Mouse (Mus musculus): Measurements from ENCODE around the gene Nfe2.

Nfe2 gene

DNA sequence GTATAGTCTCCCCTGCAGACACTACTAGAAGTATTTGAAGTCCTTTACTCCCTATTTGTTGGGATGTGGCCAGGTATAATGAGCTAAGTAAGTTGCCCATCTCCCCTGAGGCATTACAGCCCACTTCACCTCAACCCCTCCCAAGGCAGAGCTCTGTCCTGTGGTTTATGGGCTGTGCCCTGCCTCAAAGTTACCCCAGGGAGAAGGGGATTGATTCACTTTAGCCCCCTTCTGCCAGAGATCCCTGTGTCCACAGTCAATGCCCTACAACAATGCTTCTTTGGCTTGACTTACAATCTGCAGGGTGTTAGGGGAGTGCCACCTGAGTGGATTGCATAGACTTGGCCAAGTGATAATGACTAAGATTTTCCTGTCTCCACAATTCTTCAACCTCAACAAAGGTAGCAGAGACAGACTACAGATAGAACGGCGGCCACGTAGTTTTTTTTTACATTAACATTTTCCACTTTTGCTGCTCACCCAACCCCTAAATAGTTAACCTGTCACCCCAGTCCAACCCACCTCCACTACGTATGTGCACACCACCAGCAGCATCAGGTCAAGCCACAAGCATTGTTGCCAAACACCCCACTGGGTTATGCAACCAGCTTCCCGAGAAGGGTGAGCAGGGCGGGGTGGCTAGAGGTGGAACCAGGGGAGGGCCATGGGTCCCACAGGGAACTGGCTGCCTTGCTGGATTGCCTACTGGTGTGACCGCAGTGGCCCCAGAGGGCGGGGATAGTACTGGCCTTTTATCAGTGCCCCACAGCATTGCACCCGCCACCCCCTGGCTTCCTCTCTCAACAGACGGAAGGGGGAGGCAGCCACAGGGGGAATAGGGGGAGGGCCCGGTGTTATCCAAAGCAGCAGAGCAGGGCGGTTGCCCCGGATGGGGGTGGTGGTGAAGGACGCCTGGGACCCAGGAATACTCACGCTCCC lies at the start of gene Nfe2:
TSS of gene Nfe2 (minus strand) at position 614 of the 939 bp plus-strand sequence.
- DNase-seq (ENCODE audit: low read depth, low spot score): no peak

GRCm38 (mm10) chr15:103307125-103307524 lies 48.9 kb upstream of the Nfe2 start:
- DNase-seq (ENCODE audit: low read depth, low spot score): peak; percentile 87

GRCm38 (mm10) chr15:103305792-103306645 lies 47.8 kb upstream of the Nfe2 start:
- no peak for DNase-seq (ENCODE audit: low read depth, low spot score)

DNA sequence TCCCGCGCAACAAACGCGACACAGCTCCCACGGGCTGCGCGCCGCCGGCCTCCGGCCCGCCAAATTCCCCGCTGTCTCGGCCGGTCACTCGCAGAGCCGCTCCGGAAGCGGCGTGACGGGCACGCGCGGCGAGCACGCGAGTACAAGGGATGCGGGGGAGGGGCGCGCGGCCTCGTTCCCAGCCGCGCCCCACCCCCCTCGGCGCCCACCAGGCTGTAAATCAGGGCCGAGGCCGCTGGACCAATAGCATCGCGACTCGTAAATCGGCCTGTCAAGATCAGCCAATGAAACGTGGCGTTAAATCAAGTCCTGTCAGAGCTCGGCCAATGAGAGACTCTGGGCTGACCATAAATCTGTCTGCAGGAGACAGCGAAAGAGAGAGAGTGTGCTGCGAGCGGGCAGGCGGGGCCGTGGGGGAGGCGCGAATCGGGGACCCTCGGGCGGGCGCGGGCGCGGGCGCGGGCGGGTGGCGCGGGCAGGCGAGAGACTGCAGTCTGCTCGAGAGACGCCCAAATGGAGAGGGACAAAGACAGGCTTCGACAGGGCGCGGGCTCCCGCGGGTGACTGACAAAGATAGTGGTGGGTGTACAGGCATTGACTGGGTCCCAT lies 47.0 kb upstream of the Nfe2 start:
- DNase-seq (ENCODE audit: low read depth, low spot score): peak; percentile 99

- DNase-seq (ENCODE audit: low read depth, low spot score): no peak
Measured at GRCm38 (mm10) chr15:103304616-103304969, 46.4 kb upstream of the Nfe2 start.

DNA sequence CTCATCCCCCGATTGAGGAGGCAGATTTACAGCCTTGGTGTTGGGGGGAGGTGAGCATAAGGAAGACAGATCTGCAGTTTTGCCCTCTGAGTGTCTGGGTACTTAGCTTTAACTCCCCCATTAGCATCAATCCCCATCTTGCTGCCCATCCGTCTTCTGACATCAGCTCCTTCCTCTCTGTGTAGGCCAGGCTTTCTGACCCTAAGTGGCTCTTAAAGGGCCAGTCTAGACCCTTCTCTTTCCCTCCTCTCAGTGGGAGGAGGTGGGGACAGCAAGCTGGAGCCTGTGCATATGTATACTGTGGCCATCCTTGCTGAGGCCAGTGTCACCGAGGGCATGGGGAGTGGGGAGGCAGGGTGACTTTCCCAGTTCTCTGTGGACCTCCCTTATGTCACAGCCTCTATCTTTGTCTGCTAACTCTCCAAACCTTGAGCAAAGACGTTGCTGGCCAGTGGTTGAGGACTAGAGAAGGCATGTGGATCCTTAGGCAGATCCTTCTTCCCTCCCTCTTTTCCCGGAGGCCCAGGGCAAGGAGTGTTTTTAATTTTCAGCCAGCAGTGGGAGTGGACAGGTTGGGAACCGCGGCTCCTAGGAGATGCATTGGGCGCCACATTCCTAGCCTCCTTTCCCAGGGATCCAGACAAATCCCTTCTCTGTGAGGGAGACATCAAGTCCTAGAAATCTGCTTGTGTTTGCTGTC lies 45.9 kb upstream of the Nfe2 start:
- no peak for DNase-seq (ENCODE audit: low read depth, low spot score)

DNA sequence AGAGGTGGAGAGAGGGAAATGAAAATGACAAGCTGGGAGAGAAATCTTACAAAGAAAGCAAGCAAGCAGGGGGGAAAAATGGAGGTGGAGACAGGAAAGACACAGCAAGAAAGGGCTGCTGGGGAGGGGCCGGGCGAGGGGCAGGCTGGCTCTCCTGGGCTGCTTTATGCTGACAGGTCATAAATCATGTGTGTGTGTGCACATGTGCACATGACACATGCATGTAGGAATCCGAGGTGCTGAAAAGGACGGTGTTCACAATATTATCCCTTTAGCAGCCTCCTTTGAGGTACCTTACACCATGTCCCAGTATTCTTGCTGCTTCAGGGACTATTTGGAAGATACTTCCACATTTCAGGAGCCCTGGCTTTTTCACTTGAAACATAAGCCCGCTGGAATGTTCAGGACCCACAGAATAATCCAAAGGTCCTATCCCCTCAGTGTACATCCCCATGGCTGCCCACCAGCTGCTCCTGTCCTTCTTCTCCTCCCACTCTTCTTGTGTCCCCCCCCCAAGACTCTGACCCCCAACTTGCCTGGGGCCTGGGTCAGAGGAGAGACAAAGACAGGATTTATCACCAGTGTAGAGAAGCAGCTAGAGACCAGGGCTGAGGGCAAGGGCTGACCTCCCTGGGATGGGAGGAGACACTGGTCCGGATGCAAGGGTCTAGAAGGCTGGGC lies 44.3 kb upstream of the Nfe2 start:
- DNase-seq (ENCODE audit: low read depth, low spot score): no peak

DNA sequence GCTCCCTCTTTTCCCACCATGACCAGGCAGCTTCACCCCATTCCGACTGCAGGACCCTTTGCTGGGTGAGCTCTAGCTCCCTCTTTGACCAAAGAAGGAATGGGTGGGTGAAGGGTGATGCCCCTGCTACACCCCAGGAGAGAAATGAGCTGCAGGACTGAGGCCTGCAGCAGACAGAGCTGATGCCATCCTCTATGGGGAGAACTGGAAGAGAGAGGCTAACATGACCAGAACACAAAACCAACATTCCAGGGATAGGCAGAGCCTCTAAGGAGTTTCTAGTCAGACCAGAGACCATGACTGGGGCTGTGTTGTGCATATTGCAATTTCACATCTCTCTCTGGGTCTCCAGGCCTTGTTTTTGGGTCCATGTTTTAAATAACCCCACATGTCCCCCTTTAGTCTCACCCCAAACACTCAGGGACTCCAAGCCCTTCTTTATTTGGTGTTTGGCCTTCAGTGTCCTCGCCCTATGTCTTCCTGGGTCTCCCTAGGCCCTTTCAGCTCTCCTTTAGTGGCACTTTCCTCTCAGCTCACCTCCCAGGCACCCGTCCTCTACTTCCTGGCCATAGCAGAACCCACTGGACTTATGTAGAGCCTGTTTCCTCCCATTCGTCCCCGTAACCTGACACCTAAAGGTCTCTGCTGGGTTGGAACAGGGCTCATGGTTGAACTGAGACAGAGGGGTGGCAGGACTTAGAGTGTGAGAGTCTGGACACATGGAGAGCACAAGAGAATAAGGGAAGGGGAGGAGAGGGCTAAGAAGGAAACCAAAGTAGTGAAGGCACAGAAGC lies 43.5 kb upstream of the Nfe2 start:
- no peak for DNase-seq (ENCODE audit: low read depth, low spot score)

DNA sequence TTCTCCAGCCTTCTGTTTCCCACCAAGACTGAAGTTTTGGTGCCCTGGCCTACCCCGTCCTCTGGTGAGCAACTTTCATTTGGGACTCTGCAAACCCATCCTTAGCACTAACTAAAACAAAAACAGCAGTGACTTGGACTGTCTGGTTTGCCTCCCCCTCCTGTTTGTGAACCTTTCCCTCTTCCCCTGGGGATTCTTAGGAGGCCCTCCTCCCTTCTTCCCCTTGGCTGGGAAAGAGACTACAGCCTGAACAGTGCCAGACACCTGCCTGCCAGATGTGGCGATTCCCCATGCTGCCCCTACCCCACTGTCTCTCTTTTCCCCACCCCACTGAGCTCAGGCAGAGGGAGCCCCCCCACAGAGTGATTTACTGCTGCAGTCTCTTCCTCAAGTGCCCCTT lies 42.8 kb upstream of the Nfe2 start:
- no peak for DNase-seq (ENCODE audit: low read depth, low spot score)

- no peak for DNase-seq (ENCODE audit: low read depth, low spot score)
Measured at GRCm38 (mm10) chr15:103300560-103300959, 42.4 kb upstream of the Nfe2 start.

GRCm38 (mm10) chr15:103300067-103300471 lies 41.9 kb upstream of the Nfe2 start:
- DNase-seq (ENCODE audit: low read depth, low spot score): no peak

DNA sequence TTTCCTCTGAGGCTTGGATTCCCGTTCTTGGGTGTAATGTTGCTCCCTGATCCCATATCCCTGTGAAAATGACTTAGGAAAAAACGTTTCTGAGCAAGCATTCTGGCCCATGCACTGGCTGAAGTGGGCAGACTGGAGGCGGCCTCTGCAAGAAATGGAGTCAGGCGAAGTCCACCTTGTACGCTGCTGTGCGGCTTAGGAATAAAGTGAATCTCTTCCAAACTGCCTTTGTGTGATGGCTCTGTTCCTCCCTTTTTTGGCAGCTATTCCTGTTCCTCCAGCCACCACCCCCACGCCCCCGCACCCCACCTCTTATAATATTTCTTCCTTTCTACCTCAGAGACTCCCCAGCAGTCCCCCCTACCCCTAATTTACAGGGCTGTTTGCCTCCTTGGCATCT lies 41.4 kb upstream of the Nfe2 start:
- no peak for DNase-seq (ENCODE audit: low read depth, low spot score)

GRCm38 (mm10) chr15:103298861-103299616 lies 40.8 kb upstream of the Nfe2 start:
- no peak for DNase-seq (ENCODE audit: low read depth, low spot score)

GRCm38 (mm10) chr15:103298026-103298425 lies 39.8 kb upstream of the Nfe2 start:
- DNase-seq (ENCODE audit: low read depth, low spot score): no peak

DNA sequence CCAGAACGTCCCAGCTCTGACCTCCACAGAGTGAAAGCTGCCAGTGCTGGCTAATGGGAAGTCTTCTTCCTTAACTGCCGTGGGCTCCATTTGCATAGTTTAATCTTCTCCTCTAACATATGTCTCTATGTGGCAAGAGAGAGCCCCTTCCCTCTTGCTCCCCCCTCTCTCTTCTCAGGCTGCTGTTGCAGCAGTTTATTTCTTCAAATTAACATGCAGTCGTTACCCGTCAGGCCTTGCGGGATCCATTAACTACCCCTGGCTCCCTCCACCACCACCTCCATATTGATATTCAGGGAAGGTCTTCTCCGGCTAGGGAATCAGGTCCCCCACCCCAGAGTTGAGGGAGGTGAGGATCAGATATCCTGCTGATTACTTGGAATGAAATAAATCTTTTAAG lies 39.1 kb upstream of the Nfe2 start:
- DNase-seq (ENCODE audit: low read depth, low spot score): no peak

GRCm38 (mm10) chr15:103295851-103296250 lies 37.6 kb upstream of the Nfe2 start:
- no peak for DNase-seq (ENCODE audit: low read depth, low spot score)

DNA sequence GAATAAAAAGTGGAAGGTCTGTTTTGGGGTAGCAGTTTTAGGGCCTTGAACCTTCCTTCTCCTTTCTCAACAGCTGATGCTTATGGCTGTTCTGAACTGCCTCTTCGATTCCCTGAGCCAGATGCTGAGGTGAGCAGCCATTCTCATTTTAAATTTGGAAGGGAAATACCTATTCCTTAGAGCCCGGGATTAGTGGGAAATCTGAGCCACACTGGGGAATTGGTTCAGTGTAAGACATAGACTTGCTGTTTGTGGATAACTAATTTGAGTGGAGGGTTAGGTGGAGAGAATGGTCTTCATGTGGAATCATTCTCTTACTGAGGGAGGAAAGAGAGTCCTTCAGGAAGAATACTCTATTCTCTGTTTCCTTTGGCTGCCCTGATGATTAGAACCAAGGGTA lies 36.4 kb upstream of the Nfe2 start:
- DNase-seq (ENCODE audit: low read depth, low spot score): no peak

- no peak for DNase-seq (ENCODE audit: low read depth, low spot score)
Measured at GRCm38 (mm10) chr15:103293375-103293774, 35.2 kb upstream of the Nfe2 start.

GRCm38 (mm10) chr15:103292673-103293345 lies 34.6 kb upstream of the Nfe2 start:
- no peak for DNase-seq (ENCODE audit: low read depth, low spot score)

Data from telencephalon, adult 2 months (tissue).